Comparison of ENCODE assay signal across 9 mouse cellular contexts in genomic region chr10:6788517-6789237, GRCm38 (mm10). TPM values are rescaled to one million over a fixed set of nuclear protein-coding genes. Genes with fewer than 3 reads are reported as not detected.
DNase-seq lines count a peak whose midpoint lies in the region; ATAC-seq and TF ChIP-seq lines count a peak whose summit lies in the region.
"Had no signal": no experiment of that assay in that cellular context is flagged by ENCODE, and none has a peak within 500 bp of the region (broad histone marks: within the 10 kb centered on the region; RNA-seq: fewer than 3 reads in every experiment).

No protein-coding gene starts in this region.

- ATAC-seq in granulocyte monocyte progenitor cell, adult 5-6 weeks (replicated peaks; ENCODE audit: poor library complexity, severe bottlenecking), result peak; percentile 65
- peak; percentile 91 for ATAC-seq in midbrain, embryonic 15.5 days (replicated peaks)

- no peak for TF ChIP-seq POLR2A in thymus, adult 2 months (IDR thresholded peaks at IDR 0.05; ENCODE audit: control insufficient read depth, extremely low read depth, insufficient read depth, low read length, poor library complexity)
- TF ChIP-seq POLR2A in brain, embryonic 14.5 days (IDR thresholded peaks at IDR 0.05; ENCODE audit: borderline replicate concordance, extremely low read depth, insufficient read depth, insufficient read length, poor library complexity, severe bottlenecking), result no peak

- H3K27me3 ChIP-seq in thymus, adult 2 months (ENCODE audit: control insufficient read depth, insufficient read depth, low read length), result no peaks in the 10 kb centered on the region
- no peaks in the 10 kb centered on the region; the same call in 1 of the 2 replicates for H3K27me3 ChIP-seq in midbrain, embryonic 15.5 days (replicated peaks)

- H3K9me3 ChIP-seq in midbrain, embryonic 15.5 days, result no peaks in the 10 kb centered on the region

- 14% methylated on average over 25 of the region's 25 CpGs for WGBS in thymus, adult 2 months
- 4% methylated on average over 25 of the region's 25 CpGs for WGBS in midbrain, embryonic 15.5 days

- no peaks in the 10 kb centered on the region for H3K4me1 ChIP-seq in thymus, adult 2 months (replicated peaks; ENCODE audit: control insufficient read depth, insufficient read depth, low read length)
- H3K4me1 ChIP-seq in midbrain, embryonic 15.5 days, result 0 out of 2 replicates have a peak, but pooled peaks cover 4% of the 10 kb centered on the region

- DNase-seq in thymus, adult 2 months, result peak; percentile 9
- DNase-seq in thymus, adult 18-20 months, result no peak
- peak; percentile 57 for DNase-seq in brain, embryonic 14.5 days (ENCODE audit: low read depth)
- peak; percentile 44 for DNase-seq in kidney, postnatal 14 days
- peak; percentile 84 for DNase-seq in testis, postnatal 10 days (ENCODE audit: low spot score)

- H3K9ac ChIP-seq in midbrain, embryonic 15.5 days, result peak overlapping the region; percentile 45

- no peak for TF ChIP-seq CTCF in thymus, adult 2 months (IDR thresholded peaks at IDR 0.05; ENCODE audit: borderline replicate concordance, control insufficient read depth, extremely low read depth, insufficient read depth, low read length, poor library complexity)
- no peak for TF ChIP-seq CTCF in brain, embryonic 14.5 days (IDR thresholded peaks at IDR 0.05; ENCODE audit: borderline replicate concordance, extremely low read depth, insufficient read depth, insufficient read length)

- no peak overlapping the region for H3K27ac ChIP-seq in thymus, adult 2 months (ENCODE audit: control insufficient read depth, insufficient read depth, low read length)
- no peak overlapping the region for H3K27ac ChIP-seq in midbrain, embryonic 15.5 days
- H3K27ac ChIP-seq: heart, adult 2 months had no signal

- peak overlapping the region; percentile 72 for H3K4me2 ChIP-seq in midbrain, embryonic 15.5 days

- no peaks in the 10 kb centered on the region for H3K36me3 ChIP-seq in thymus, adult 2 months (ENCODE audit: control insufficient read depth, insufficient read depth, low read length)
- no peaks in the 10 kb centered on the region for H3K36me3 ChIP-seq in midbrain, embryonic 15.5 days (replicated peaks)

- H3K4me3 ChIP-seq in thymus, adult 2 months (ENCODE audit: control insufficient read depth, insufficient read depth, low read length), result no peak overlapping the region
- peak overlapping the region; percentile 46 for H3K4me3 ChIP-seq in midbrain, embryonic 15.5 days
- H3K4me3 ChIP-seq: heart, adult 2 months had no signal

RNA-seq across cellular contexts. Expression of gene Gm10945, which starts 27.1 kb away (rescaled TPM):
- polyA plus RNA-seq in thymus, adult 2 months (2012; rRNA removed), result not detected in 2 replicates
- not detected in 2 replicates for polyA plus RNA-seq in brain, embryonic 14.5 days (2012; rRNA removed)
- not detected in 2 replicates for total RNA-seq in granulocyte monocyte progenitor cell, adult 5-6 weeks (2014; fragmentation: Nextera tagmentation)
- not detected in 2 replicates for total RNA-seq in granulocyte monocyte progenitor cell, adult 5-6 weeks (2017)
- polyA plus RNA-seq in midbrain, embryonic 15.5 days (2015; fragmentation: Nextera tagmentation; extraction: Ambion mirVana), result not detected in 2 replicates
- total RNA-seq: heart, adult 2 months had no signal
- polyA plus RNA-seq: heart, adult 2 months; small intestine, adult 2 months had no signal

RNA-seq across cellular contexts. Expression of gene Oprm1, which starts 30.4 kb away (rescaled TPM):
- not detected in 2 replicates for polyA plus RNA-seq in thymus, adult 2 months (2012; rRNA removed)
- 1.3 and 1.8 TPM in 2 replicates for polyA plus RNA-seq in brain, embryonic 14.5 days (2012; rRNA removed)
- total RNA-seq in granulocyte monocyte progenitor cell, adult 5-6 weeks (2014; fragmentation: Nextera tagmentation), result not detected in 2 replicates
- total RNA-seq in granulocyte monocyte progenitor cell, adult 5-6 weeks (2017), result not detected in 2 replicates
- 1.8 and 2.1 TPM in 2 replicates for polyA plus RNA-seq in midbrain, embryonic 15.5 days (2015; fragmentation: Nextera tagmentation; extraction: Ambion mirVana)
- total RNA-seq: heart, adult 2 months had no signal
- polyA plus RNA-seq: heart, adult 2 months had no signal

Comparison
In these comparisons a context has a peak if more than half of its experiments do, and no peak if none do; other contexts are left out.
1. DNase-seq: peak in thymus, adult 2 months (single experiment), brain, embryonic 14.5 days (single experiment), kidney, postnatal 14 days (single experiment) and testis, postnatal 10 days (single experiment); none in thymus, adult 18-20 months (0 of 2).